Mouse (Mus musculus): ENCODE data around the gene Psmc6.

The Psmc6 gene

GRCm38 (mm10) chr14:45350931-45351859 lies 21.6 kb downstream of the Psmc6 start, which contains the start of gene Styx:
Gene Styx, plus strand, starts transcription at chr14:45351093.
- peak; percentile 93 to 95 for DNase-seq (ENCODE audit: low spot score in 2 of 2)

- no peak for DNase-seq (ENCODE audit: low spot score in 2 of 2)
Measured at GRCm38 (mm10) chr14:45364211-45365195, 34.9 kb downstream of the Psmc6 start.

GRCm38 (mm10) chr14:45365196-45365587 lies 35.6 kb downstream of the Psmc6 start:
- DNase-seq (ENCODE audit: low spot score in 2 of 2), result no peak

- no peak for DNase-seq (ENCODE audit: low spot score in 2 of 2)
Measured at GRCm38 (mm10) chr14:45378771-45379170, 49.2 kb downstream of the Psmc6 start.

- no peak for DNase-seq (ENCODE audit: low spot score in 2 of 2)
Measured at GRCm38 (mm10) chr14:45380756-45381155, 51.2 kb downstream of the Psmc6 start.

- no peak for DNase-seq (ENCODE audit: low spot score in 2 of 2)
Measured at GRCm38 (mm10) chr14:45382912-45383311, 53.3 kb downstream of the Psmc6 start.

GRCm38 (mm10) chr14:45385596-45385995 lies 56.0 kb downstream of the Psmc6 start:
- no peak for DNase-seq (ENCODE audit: low spot score in 2 of 2)

GRCm38 (mm10) chr14:45387480-45387879 lies 57.9 kb downstream of the Psmc6 start:
- DNase-seq (ENCODE audit: low spot score in 2 of 2), result no peak

- peak; percentile 81 to 91 for DNase-seq (ENCODE audit: low spot score in 2 of 2)
Measured at GRCm38 (mm10) chr14:45388345-45389181, 59.0 kb downstream of the Psmc6 start.

- DNase-seq (ENCODE audit: low spot score in 2 of 2), result no peak
Measured at GRCm38 (mm10) chr14:45389194-45389593, 59.6 kb downstream of the Psmc6 start.

Data from urinary bladder, adult 18-20 months (tissue).